Mouse (Mus musculus): Measurements from ENCODE around the gene Bicc1.

DNA sequence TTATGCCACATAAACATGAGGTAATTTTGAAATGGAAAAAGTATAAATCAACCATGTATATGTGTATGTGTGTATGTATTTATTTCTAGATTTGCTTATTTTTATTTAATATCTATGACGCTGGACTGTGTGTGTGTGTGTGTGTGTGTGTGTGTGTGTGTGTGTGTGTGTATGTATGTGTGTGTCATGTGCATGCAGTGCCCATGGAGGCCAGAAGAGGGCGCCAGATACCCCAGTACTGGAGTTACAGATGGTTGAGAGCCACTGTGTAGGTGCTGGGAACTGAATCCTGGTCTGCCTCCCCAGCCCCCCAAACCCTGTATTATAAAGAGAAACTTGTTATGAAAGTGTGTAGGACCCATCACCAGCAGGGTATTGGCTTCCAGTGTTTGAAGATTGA lies 20.6 kb upstream of the Bicc1 start:
- peak; percentile 46 for TF ChIP-seq CTCF (IDR thresholded peaks at IDR 0.05; ENCODE audit: low read depth)
- TF ChIP-seq EP300 (IDR thresholded peaks at IDR 0.05; ENCODE audit: low read depth), result no peak
